Mouse (Mus musculus) fibroblast of lung, adult 2 months (primary cell): ENCODE results near the gene Adgrv1.
A peak's percentile ranks its signal among the peaks of the same experiment; 100 is the strongest.

Experiments used
- DNase-seq: peaks from one replicate; pipeline ENCODE4 v3.0.0-alpha.2; 2011; ENCODE audit warnings: low read depth

The Adgrv1 gene

GRCm38 (mm10) chr13:81407881-81408460 is 225.0 kb downstream of the Adgrv1 start:
- no peak for DNase-seq

GRCm38 (mm10) chr13:81402826-81403225 is 230.1 kb downstream of the Adgrv1 start:
- no peak for DNase-seq

GRCm38 (mm10) chr13:81402191-81402590 is 230.8 kb downstream of the Adgrv1 start:
- DNase-seq = no peak

GRCm38 (mm10) chr13:81401742-81402141 is 231.2 kb downstream of the Adgrv1 start:
- DNase-seq = peak; percentile 0

GRCm38 (mm10) chr13:81385597-81386362 is 247.2 kb downstream of the Adgrv1 start:
- no peak for DNase-seq

- no peak for DNase-seq
Observed at GRCm38 (mm10) chr13:81381835-81382234, 251.1 kb downstream of the Adgrv1 start.

GRCm38 (mm10) chr13:81370801-81371456 is 262.0 kb downstream of the Adgrv1 start:
- no peak for DNase-seq

GRCm38 (mm10) chr13:81370196-81370595 is 262.8 kb downstream of the Adgrv1 start:
- no peak for DNase-seq

GRCm38 (mm10) chr13:81369564-81369963 is 263.4 kb downstream of the Adgrv1 start:
- no peak for DNase-seq

- DNase-seq = no peak
Observed at GRCm38 (mm10) chr13:81368987-81369386, 264.0 kb downstream of the Adgrv1 start.

- no peak for DNase-seq
Observed at GRCm38 (mm10) chr13:81367681-81368376, 265.1 kb downstream of the Adgrv1 start.

- DNase-seq = no peak
Observed at GRCm38 (mm10) chr13:81360338-81360737, 272.6 kb downstream of the Adgrv1 start.

GRCm38 (mm10) chr13:81358766-81359165 is 274.2 kb downstream of the Adgrv1 start:
- DNase-seq = peak; percentile 24

GRCm38 (mm10) chr13:81358365-81358764 is 274.6 kb downstream of the Adgrv1 start:
- no peak for DNase-seq

- no peak for DNase-seq
Observed at GRCm38 (mm10) chr13:81357215-81357614, 275.7 kb downstream of the Adgrv1 start.

- no peak for DNase-seq
Observed at GRCm38 (mm10) chr13:81354587-81354986, 278.4 kb downstream of the Adgrv1 start.

- no peak for DNase-seq
Observed at GRCm38 (mm10) chr13:81352296-81352695, 280.7 kb downstream of the Adgrv1 start.

GRCm38 (mm10) chr13:81351462-81352155 is 281.3 kb downstream of the Adgrv1 start:
- DNase-seq = no peak

GRCm38 (mm10) chr13:81347261-81347980 is 285.5 kb downstream of the Adgrv1 start:
- DNase-seq = no peak

- DNase-seq = no peak
Observed at GRCm38 (mm10) chr13:81342987-81343596, 289.9 kb downstream of the Adgrv1 start.

GRCm38 (mm10) chr13:81335241-81335640 is 297.7 kb downstream of the Adgrv1 start:
- DNase-seq = no peak
